Mouse (Mus musculus) heart, postnatal 0 days (tissue): Measurements from ENCODE around the gene Capn12. TPM values are rescaled to one million over a fixed set of nuclear protein-coding genes. Genes with fewer than 3 reads are reported as not detected.

ENCODE experiments used
- ATAC-seq: fragments of 200-750 bp; cut with Nextera tagmentation; 2 replicates; pipeline ENCODE4 v1.8.0; 2017; ENCODE audit warnings: low read depth, moderate number of reproducible peaks, moderate library complexity; ENCODE audit not compliant: insufficient read depth
- DNase-seq: peaks from one replicate; pipeline ENCODE4 v3.0.0-alpha.2; 2016; ENCODE audit warnings: low spot score
- H3K27ac ChIP-seq: fragments of 300-500 bp; sonication (generic); 2 replicates; pipeline ENCODE4 v1.5.1; 2014; ENCODE audit warnings: low read depth, mild to moderate bottlenecking
- H3K27me3 ChIP-seq: fragments of 300-500 bp; sonication (generic); 2 replicates; pipeline ENCODE4 v1.6.1; 2014; ENCODE audit warnings: low read length, mixed read lengths; ENCODE audit not compliant: control insufficient read depth, insufficient read depth
- H3K36me3 ChIP-seq: fragments of 300-500 bp; sonication (generic); replicated peaks from 2 replicates; pipeline ENCODE4 v1.6.1; 2014; ENCODE audit warnings: low read length, mixed read lengths; ENCODE audit not compliant: control insufficient read depth, insufficient read depth
- H3K4me1 ChIP-seq: fragments of 300-500 bp; sonication (generic); 2 replicates; pipeline ENCODE4 v1.6.1; 2014; ENCODE audit warnings: antibody characterized with exemption; ENCODE audit not compliant: control insufficient read depth, insufficient read depth
- H3K4me2 ChIP-seq: fragments of 300-500 bp; sonication (generic); 2 replicates; pipeline ENCODE4 v1.6.1; 2014; ENCODE audit warnings: low read depth, mild to moderate bottlenecking, low read length, moderate library complexity
- H3K4me3 ChIP-seq: fragments of 300-500 bp; sonication (generic); 2 replicates; pipeline ENCODE4 v1.5.1; 2014; ENCODE audit warnings: low read depth, low read length
- H3K9ac ChIP-seq: fragments of 300-500 bp; sonication (generic); replicated peaks from 2 replicates; pipeline ENCODE4 v1.6.1; 2014; ENCODE audit warnings: low read depth, low read length, mixed read lengths
- H3K9me3 ChIP-seq: fragments of 300-500 bp; sonication (generic); replicated peaks from 2 replicates; pipeline ENCODE4 v1.6.1; 2016; ENCODE audit warnings: low read length; ENCODE audit not compliant: control insufficient read depth
- CTCF ChIP-seq: IDR thresholded peaks from 2 replicates; pipeline ENCODE4 v1.5.1; 2016; ENCODE audit warnings: antibody characterized with exemption, control low read depth, low read depth
- EP300 ChIP-seq: IDR thresholded peaks from 2 replicates; pipeline ENCODE4 v1.6.1; 2016; ENCODE audit warnings: antibody characterized with exemption, low read depth
- WGBS: fragments of 180-500 bp; shearing (Covaris S2); extraction: QIAGEN DNeasy Blood & Tissue Kit; methylation state at CpG from one replicate; pipeline ENCODE4 v1.1.7; 2014; 5-methylcytosine and 5-hydroxymethylcytosine counted together
- polyA plus RNA-seq: library from polyadenylated mRNA; unstranded; fragments of >200 nt; fragmentation: Nextera tagmentation; extraction: Ambion mirVana; gene quantifications from 2 replicates; pipeline ENCODE4 v1.2.1, GENCODE M21; 2015
- total RNA-seq: library from RNA; depleted of rRNA; stranded (reverse); fragments of >200 nt; gene quantifications from 2 replicates; pipeline ENCODE4 v1.2.3, GENCODE M21; 2014; ENCODE audit warnings: low replicate concordance

Gene Capn12
- total and polyA plus RNA-seq, 2 experiments from 2014 or later = 0.26 TPM; not detected in 1

DNA sequence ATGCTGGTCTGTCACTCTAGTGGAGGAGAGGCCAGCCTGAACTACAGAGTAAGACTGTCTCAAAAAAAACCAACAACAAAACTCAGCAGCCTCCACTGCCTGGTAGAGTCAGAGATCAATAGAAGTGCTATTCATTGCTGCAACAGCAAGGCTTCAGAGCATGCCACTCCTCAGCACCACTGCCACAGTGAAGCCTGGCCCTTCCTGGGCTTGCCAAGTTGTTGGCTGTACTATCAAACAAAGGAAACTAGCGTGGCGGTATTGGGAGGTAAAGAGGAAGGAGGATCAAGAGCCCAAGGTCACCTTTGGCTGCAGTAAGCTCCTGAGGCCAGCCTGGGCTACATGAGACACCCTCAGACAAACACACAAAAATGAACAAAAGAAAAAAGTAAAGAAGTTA, 45.0 kb downstream of the Capn12 start:
- peak overlapping the region; percentile 97 for H3K27ac ChIP-seq

GRCm38 (mm10) chr7:28929381-28929780, 48.2 kb downstream of the Capn12 start:
- Histone ChIP-seq H3K27me3 (no peaks in the 10 kb centered on the region), H3K4me2 (no peak overlapping the region), H3K4me3 (no peak overlapping the region), H3K4me1 (peaks cover 66% of the 10 kb centered on the region), H3K9ac (no peak overlapping the region), H3K27ac (peak overlapping the region; percentile 46; the same call in 1 of the 2 replicates), H3K9me3 (no peaks in the 10 kb centered on the region), H3K36me3 (no peaks in the 10 kb centered on the region)
- no peak for ATAC-seq
- 35% methylated on average over 3 of the region's 3 CpGs for WGBS
- TF ChIP-seq CTCF (no peak), EP300 (no peak)
- DNase-seq = no peak

More for the DNA sequence above, 45.0 kb downstream of the Capn12 start:
- Histone ChIP-seq H3K4me2 (no peak overlapping the region), H3K27me3 (no peaks in the 10 kb centered on the region), H3K4me3 (no peak overlapping the region), H3K36me3 (no peaks in the 10 kb centered on the region), H3K4me1 (peaks cover 80% of the 10 kb centered on the region), H3K9ac (no peak overlapping the region), H3K9me3 (no peaks in the 10 kb centered on the region)
- no peak for DNase-seq
- 11% methylated on average over 2 of the region's 2 CpGs for WGBS
- ATAC-seq = no peak
- no peak for TF ChIP-seq EP300
- TF ChIP-seq CTCF = no peak

DNA sequence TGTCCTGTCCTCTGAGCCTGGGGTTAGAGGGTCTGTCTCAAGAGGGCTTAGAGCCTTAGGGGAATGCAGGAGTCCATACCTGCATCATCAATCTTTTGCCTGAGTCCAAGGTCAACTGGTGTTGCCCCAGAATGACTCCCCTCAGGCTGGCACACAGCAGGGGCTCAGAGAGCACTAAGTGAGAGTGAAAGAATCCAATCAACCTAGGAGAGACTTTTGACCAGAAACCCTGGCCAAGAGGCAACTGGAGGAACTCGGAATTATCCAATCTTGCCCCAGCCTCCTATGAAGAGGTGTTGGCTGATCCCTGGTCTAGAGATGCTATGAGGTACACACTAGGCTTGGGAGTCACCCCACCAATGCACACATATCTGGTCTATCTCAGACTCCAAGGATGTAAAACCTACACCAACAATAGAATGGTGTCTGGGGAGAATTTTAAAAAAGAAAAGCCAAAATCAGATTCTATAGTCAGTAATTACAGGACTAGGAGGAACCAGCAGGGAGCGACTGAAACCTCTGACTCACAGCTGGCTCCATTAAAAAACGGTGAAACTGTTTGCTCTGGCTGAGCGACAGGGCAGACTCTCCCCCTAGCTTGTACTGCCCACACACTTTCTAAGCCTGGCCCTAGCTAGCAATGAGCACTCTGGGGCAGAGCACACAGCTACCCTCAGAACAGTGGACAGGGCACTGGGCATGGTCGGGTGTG, 49.3 kb downstream of the Capn12 start:
- no peaks in the 10 kb centered on the region for H3K9me3 ChIP-seq
- no peak overlapping the region for H3K4me2 ChIP-seq
- peak overlapping the region; percentile 71 for H3K27ac ChIP-seq
- DNase-seq (no peak), ATAC-seq (no peak; the same call in 1 of the 2 replicates)
- H3K36me3 ChIP-seq = no peaks in the 10 kb centered on the region
- peaks cover 63% of the 10 kb centered on the region for H3K4me1 ChIP-seq
- no peaks in the 10 kb centered on the region for H3K27me3 ChIP-seq
- WGBS = 27% methylated on average over 5 of the region's 5 CpGs
- peak overlapping the region; percentile 31; the same call in 1 of the 2 replicates for H3K9ac ChIP-seq
- no peak overlapping the region for H3K4me3 ChIP-seq
- no peak for TF ChIP-seq EP300
- TF ChIP-seq CTCF = no peak

DNA sequence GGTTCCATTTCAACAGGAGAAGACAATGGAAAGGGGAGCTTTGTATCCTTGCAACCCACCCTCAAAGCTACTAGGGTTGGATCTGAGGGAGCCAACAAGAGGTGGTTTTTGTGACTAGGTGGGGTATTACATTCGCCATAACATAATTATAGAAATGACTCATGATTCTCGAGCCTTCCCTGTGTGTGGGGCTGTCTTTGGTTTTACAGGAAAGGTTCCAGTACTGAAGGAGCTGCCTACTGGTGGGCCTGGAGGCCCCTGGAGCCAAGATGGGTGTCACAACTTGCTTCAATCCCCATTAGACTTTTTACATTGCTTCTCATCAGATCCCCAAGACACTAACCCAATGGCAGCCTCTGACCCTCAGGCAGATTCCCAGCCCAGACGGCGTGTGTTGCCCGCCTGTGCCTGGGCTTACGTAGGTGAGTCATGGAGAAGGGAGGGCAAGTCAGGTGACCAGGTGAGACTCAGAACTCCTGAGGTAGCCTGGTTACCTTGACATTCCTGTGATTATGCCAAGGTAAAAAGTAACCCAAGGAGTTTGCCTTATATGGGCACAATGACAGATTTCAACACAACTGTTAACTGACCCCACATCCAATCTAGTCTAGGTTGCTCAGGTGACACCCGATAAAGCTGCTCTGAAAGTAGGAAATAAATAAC, 49.9 kb downstream of the Capn12 start:
- Histone ChIP-seq H3K9ac (0 out of 2 replicates have a peak overlapping the region, but pooled peaks have one; percentile 31), H3K4me3 (no peak overlapping the region), H3K4me1 (peaks cover 62% of the 10 kb centered on the region), H3K27ac (peak overlapping the region; percentile 71), H3K36me3 (no peaks in the 10 kb centered on the region), H3K27me3 (no peaks in the 10 kb centered on the region), H3K9me3 (no peaks in the 10 kb centered on the region), H3K4me2 (no peak overlapping the region)
- no peak for ATAC-seq
- 78% methylated on average over 7 of the region's 7 CpGs for WGBS
- TF ChIP-seq CTCF (no peak), EP300 (no peak)
- no peak for DNase-seq

DNA sequence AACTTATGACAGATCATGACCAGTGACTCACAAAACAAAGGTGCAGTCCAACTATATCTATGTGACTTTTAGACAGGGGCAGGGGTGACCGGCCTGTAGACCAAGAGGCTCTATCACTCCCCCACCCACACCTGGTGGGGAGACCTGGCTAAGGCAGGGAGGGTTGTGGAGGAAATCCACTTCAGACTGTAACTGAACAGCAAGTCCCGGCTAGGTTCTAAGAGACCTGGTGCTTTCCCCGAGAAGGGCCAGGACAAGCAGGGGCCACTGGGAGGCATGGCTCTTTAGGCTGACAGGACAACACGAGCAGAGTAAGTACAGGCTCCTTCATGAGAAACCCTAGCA, 50.4 kb downstream of the Capn12 start:
- DNase-seq (no peak), ATAC-seq (no peak)
- peak overlapping the region; percentile 71 for H3K27ac ChIP-seq
- TF ChIP-seq CTCF = no peak
- TF ChIP-seq EP300 = no peak
- H3K36me3 ChIP-seq = no peaks in the 10 kb centered on the region
- no peaks in the 10 kb centered on the region for H3K9me3 ChIP-seq
- no peak overlapping the region for H3K9ac ChIP-seq
- WGBS = 55% methylated on average over 4 of the region's 4 CpGs
- no peak overlapping the region for H3K4me2 ChIP-seq
- peaks cover 63% of the 10 kb centered on the region for H3K4me1 ChIP-seq
- no peak overlapping the region for H3K4me3 ChIP-seq
- no peaks in the 10 kb centered on the region for H3K27me3 ChIP-seq
